Mouse (Mus musculus): ENCODE results near the gene Gm2007.
"Not testable (repeated sequence)": the region's sequence is repeated elsewhere in the genome, so short reads cannot be mapped to it uniquely, and the experiment has no call there.

- TF ChIP-seq POLR2A (IDR thresholded peaks at IDR 0.05; ENCODE audit: borderline replicate concordance, low read depth, low read length); CTCF (IDR thresholded peaks at IDR 0.05; ENCODE audit: low read depth, low read length): not testable (repeated sequence)
These were observed at the start of gene Gm2007 for GRCm38 (mm10) chr2:175741237-175741636.
